8 mouse cellular contexts compared by ENCODE assay signal in genomic region chr19:30030636-30031467, GRCm38 (mm10). TPM values are rescaled to one million over a fixed set of nuclear protein-coding genes. Genes with fewer than 3 reads are reported as not detected.
DNase-seq lines count a peak whose midpoint lies in the region; ATAC-seq lines count a peak whose summit lies in the region.

No protein-coding gene starts in this region.

- no peaks in the 10 kb centered on the region for H3K9me3 ChIP-seq in heart, embryonic 11.5 days (replicated peaks; ENCODE audit: control insufficient read depth, low read length)
- H3K9me3 ChIP-seq in heart, embryonic 14.5 days (ENCODE audit: control insufficient read depth, low read length), result no peaks in the 10 kb centered on the region
- no peaks in the 10 kb centered on the region for H3K9me3 ChIP-seq in limb, embryonic 11.5 days (ENCODE audit: control insufficient read depth, low read length)
- no peaks in the 10 kb centered on the region for H3K9me3 ChIP-seq in midbrain, embryonic 15.5 days

- peak; percentile 27 for ATAC-seq in heart, embryonic 11.5 days (replicated peaks; ENCODE audit: insufficient number of reproducible peaks, low FRiP score, low TSS enrichment)
- ATAC-seq in heart, embryonic 14.5 days (ENCODE audit: insufficient number of reproducible peaks, insufficient read depth, low FRiP score, low read depth), result peak; percentile 29
- peak; percentile 8 for ATAC-seq in limb, embryonic 11.5 days (ENCODE audit: insufficient number of reproducible peaks, low FRiP score, low TSS enrichment, low read depth)
- ATAC-seq in midbrain, embryonic 15.5 days (replicated peaks), result no peak; the same call in 1 of the 2 replicates

- H3K27me3 ChIP-seq in heart, embryonic 11.5 days (ENCODE audit: control insufficient read depth, insufficient read depth, low read length), result no peaks in the 10 kb centered on the region
- no peaks in the 10 kb centered on the region for H3K27me3 ChIP-seq in heart, embryonic 14.5 days (ENCODE audit: control insufficient read depth, insufficient read depth, low read length)
- no peaks in the 10 kb centered on the region for H3K27me3 ChIP-seq in limb, embryonic 11.5 days (ENCODE audit: control insufficient read depth, insufficient read depth, low read length)
- H3K27me3 ChIP-seq in midbrain, embryonic 15.5 days (replicated peaks), result no peaks in the 10 kb centered on the region

- WGBS in heart, embryonic 11.5 days (ENCODE audit: insufficient replicate concordance), result under 1% methylated on average over 64 of the region's 92 CpGs
- WGBS in heart, embryonic 14.5 days, result under 1% methylated on average over 71 of the region's 92 CpGs
- under 1% methylated on average over 69 of the region's 92 CpGs for WGBS in limb, embryonic 11.5 days
- under 1% methylated on average over 76 of the region's 92 CpGs for WGBS in midbrain, embryonic 15.5 days

- intact Hi-C loops in heart, postnatal 25 days (cut with DNase I), result loop anchor here (5.0 kb wide), 2 partner anchors 46 to 219 kb away; partner anchors contain the start of gene Ranbp6

- no peak for DNase-seq in heart, postnatal 25 days (ENCODE audit: low spot score)
- peak; percentile 19 for DNase-seq in ES-CJ7 (ENCODE audit: low read depth, low spot score)
- DNase-seq in cerebellum, adult 9-10 months, result peak; percentile 22
- DNase-seq in limb, embryonic 11.5 days (ENCODE audit: low spot score), result peak; percentile 69
- DNase-seq in thymus, postnatal 14 days, result peak; percentile 49

- H3K9ac ChIP-seq in heart, embryonic 11.5 days (ENCODE audit: low read depth, low read length), result peak overlapping the region; percentile 96
- peak overlapping the region; percentile 99 for H3K9ac ChIP-seq in heart, embryonic 14.5 days (ENCODE audit: low read length)
- H3K9ac ChIP-seq in limb, embryonic 11.5 days (ENCODE audit: low read length), result peak overlapping the region; percentile 99
- peak overlapping the region; percentile 100 for H3K9ac ChIP-seq in midbrain, embryonic 15.5 days

- H3K4me2 ChIP-seq in heart, embryonic 11.5 days, result peak overlapping the region; percentile 81
- peak overlapping the region; percentile 86 for H3K4me2 ChIP-seq in heart, embryonic 14.5 days (ENCODE audit: low read length)
- peak overlapping the region; percentile 71 for H3K4me2 ChIP-seq in limb, embryonic 11.5 days (ENCODE audit: low read depth, severe bottlenecking)
- peak overlapping the region; percentile 74 for H3K4me2 ChIP-seq in midbrain, embryonic 15.5 days

- H3K27ac ChIP-seq in heart, embryonic 11.5 days (ENCODE audit: low read depth, low read length), result peak overlapping the region; percentile 91
- H3K27ac ChIP-seq in heart, embryonic 14.5 days (replicated peaks in 1 of 2; ENCODE audit: control insufficient read depth in 1 of 2, insufficient read depth in 1 of 2, low read depth in 2 of 2, low read length in 2 of 2), result peak overlapping the region; percentile 93 to 95
- peak overlapping the region; percentile 94 for H3K27ac ChIP-seq in limb, embryonic 11.5 days (replicated peaks; ENCODE audit: low read depth, low read length)
- H3K27ac ChIP-seq in midbrain, embryonic 15.5 days, result peak overlapping the region; percentile 97

- H3K4me1 ChIP-seq in heart, embryonic 11.5 days (ENCODE audit: control insufficient read depth, insufficient read depth, low read length), result peaks cover 7% of the 10 kb centered on the region; the same call in 1 of the 2 replicates
- H3K4me1 ChIP-seq in heart, embryonic 14.5 days (ENCODE audit: control insufficient read depth in 2 of 2, insufficient read depth in 2 of 2, low read length in 2 of 2), result peaks cover 3 to 24% of the 10 kb centered on the region in 2 experiments
- H3K4me1 ChIP-seq in limb, embryonic 11.5 days (ENCODE audit: control insufficient read depth, insufficient read depth, low read length), result 0 out of 2 replicates have a peak, but pooled peaks cover 2% of the 10 kb centered on the region
- peaks cover 43% of the 10 kb centered on the region for H3K4me1 ChIP-seq in midbrain, embryonic 15.5 days

- peak overlapping the region; percentile 71 for H3K4me3 ChIP-seq in heart, embryonic 11.5 days (ENCODE audit: low read depth, low read length)
- H3K4me3 ChIP-seq in heart, embryonic 14.5 days (ENCODE audit: control insufficient read depth in 1 of 2, insufficient read depth in 1 of 2, low read depth in 1 of 2, low read length in 2 of 2), result peak overlapping the region; percentile 94 to 99
- peak overlapping the region; percentile 98 for H3K4me3 ChIP-seq in limb, embryonic 11.5 days (ENCODE audit: low read depth, low read length)
- H3K4me3 ChIP-seq in midbrain, embryonic 15.5 days, result peak overlapping the region; percentile 99

- no peaks in the 10 kb centered on the region for H3K36me3 ChIP-seq in heart, embryonic 11.5 days (ENCODE audit: control insufficient read depth, insufficient read depth, low read length)
- H3K36me3 ChIP-seq in heart, embryonic 14.5 days (ENCODE audit: control insufficient read depth, insufficient read depth, low read length), result no peaks in the 10 kb centered on the region
- H3K36me3 ChIP-seq in limb, embryonic 11.5 days (ENCODE audit: control insufficient read depth, insufficient read depth, low read length), result no peaks in the 10 kb centered on the region
- H3K36me3 ChIP-seq in midbrain, embryonic 15.5 days (replicated peaks), result no peaks in the 10 kb centered on the region

RNA-seq across cellular contexts. Expression of gene Uhrf2, which starts 0.5 kb away (rescaled TPM):
- 58.3 and 60.5 TPM in 2 replicates for polyA plus RNA-seq in heart, embryonic 11.5 days (2014; fragmentation: Nextera tagmentation; extraction: Ambion mirVana)
- total RNA-seq in heart, postnatal 25 days (2021), result 10 to 100 TPM; 21.2 to 25.5 TPM
- polyA plus RNA-seq in heart, embryonic 14.5 days (2014; fragmentation: Nextera tagmentation; extraction: Ambion mirVana), result 50.1 and 54.6 TPM in 2 replicates
- 83.3 and 89.1 TPM in 2 replicates for polyA plus RNA-seq in limb, embryonic 11.5 days (2014; fragmentation: Nextera tagmentation; extraction: Ambion mirVana)
- polyA plus RNA-seq in midbrain, embryonic 15.5 days (2015; fragmentation: Nextera tagmentation; extraction: Ambion mirVana), result 54.2 and 57.0 TPM in 2 replicates

RNA-seq across cellular contexts. Expression of gene Trpd52l3, which starts 27.3 kb away (rescaled TPM):
- not detected in 2 replicates for polyA plus RNA-seq in heart, embryonic 11.5 days (2014; fragmentation: Nextera tagmentation; extraction: Ambion mirVana)
- total RNA-seq in heart, postnatal 25 days (2021), result not detected
- polyA plus RNA-seq in heart, embryonic 14.5 days (2014; fragmentation: Nextera tagmentation; extraction: Ambion mirVana), result not detected in 2 replicates
- polyA plus RNA-seq in limb, embryonic 11.5 days (2014; fragmentation: Nextera tagmentation; extraction: Ambion mirVana), result not detected in 2 replicates
- not detected in 2 replicates for polyA plus RNA-seq in midbrain, embryonic 15.5 days (2015; fragmentation: Nextera tagmentation; extraction: Ambion mirVana)
